Mouse (Mus musculus): Measurements from ENCODE around the gene Olfr493. TPM values are rescaled to one million over a fixed set of nuclear protein-coding genes. Genes with fewer than 3 reads are reported as not detected.

Gene Olfr493
- not detected for polyA plus RNA-seq (2017; shearing (Covaris generic))

DNA sequence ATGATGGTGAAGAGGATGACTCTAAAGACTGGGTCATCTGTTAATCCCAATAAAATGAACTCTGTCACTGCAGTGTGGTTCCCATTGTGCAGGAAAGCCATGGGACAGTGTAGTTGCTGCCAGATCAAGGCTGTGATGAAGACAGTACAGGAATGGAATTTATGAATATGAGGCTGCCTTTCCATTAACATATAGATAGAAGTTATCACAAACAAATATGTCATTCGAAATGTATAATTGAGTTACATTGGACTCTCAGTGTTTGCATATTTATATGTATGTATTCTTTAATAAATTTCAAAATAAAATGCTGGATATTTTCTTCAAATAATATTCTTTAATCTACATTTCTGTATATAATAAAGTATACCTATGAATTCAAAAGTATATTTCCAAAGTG lies at the start of gene Olfr493:
Gene Olfr493 (minus strand): TSS at position 101 of the 400 bp plus-strand sequence.

DNA sequence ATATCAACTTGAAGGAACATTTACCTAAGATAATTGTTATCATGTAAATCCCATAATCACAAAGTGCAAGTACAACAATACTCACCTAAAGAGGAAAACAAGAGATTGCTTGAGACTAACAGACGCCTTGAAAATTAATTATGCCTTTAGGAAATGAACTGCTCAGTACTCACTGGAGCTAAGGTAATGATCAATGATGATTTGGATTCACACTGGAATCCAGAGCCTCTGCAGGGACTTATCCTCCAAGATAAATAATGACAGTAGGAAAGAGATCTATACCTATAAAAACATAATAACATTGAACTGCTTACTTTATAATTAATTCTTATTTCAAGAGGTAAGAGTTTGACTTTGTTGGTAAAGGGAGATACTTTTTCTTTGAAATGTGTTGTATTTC lies 46.1 kb upstream of the Olfr493 start, which contains the start of gene Olfr495:
Gene Olfr495 (plus strand): TSS at position 301 of the 400 bp plus-strand sequence.

GRCm38 (mm10) chr7:108365035-108365434 lies 18.3 kb upstream of the Olfr493 start, which contains the start of gene Olfr494:
Gene Olfr494, plus strand, starts transcription at chr7:108365335.

GRCm38 (mm10) chr7:108323574-108323973 lies 23.2 kb downstream of the Olfr493 start, which contains the start of gene Olfr492:
Gene Olfr492, minus strand, starts transcription at chr7:108323674.

DNA sequence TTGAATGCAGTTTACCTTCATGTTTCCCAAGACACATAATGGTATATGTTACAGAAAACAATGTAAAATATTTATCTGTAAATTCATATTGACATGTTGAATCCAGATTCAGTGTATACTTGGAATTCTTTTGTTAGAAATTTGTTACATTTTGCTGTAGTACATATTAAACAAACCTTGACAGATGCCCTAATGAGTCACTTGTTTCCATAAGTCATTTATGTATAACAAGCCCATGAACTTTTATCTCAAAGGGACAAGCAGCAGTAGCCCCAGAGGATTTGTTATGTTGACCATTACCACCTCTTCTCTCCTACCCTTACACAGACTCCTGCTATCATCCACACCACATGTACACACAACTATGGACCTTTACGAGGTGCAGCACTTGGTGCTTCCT lies 33.6 kb downstream of the Olfr493 start, which contains the start of gene Olfr491:
Gene Olfr491 (plus strand): TSS at position 301 of the 400 bp plus-strand sequence.

Other genes with a start within 250 kb of the Olfr493 start
- 0.16 TPM for gene Olfr482, start 249.4 kb downstream of the Olfr493 start, polyA plus RNA-seq (2017; shearing (Covaris generic))
- gene Olfr483, start 246.1 kb downstream of the Olfr493 start, polyA plus RNA-seq (2017; shearing (Covaris generic)): not detected
- gene Olfr484, start 219.5 kb downstream of the Olfr493 start, polyA plus RNA-seq (2017; shearing (Covaris generic)): not detected
- not detected for gene Olfr485, start 187.1 kb downstream of the Olfr493 start, polyA plus RNA-seq (2017; shearing (Covaris generic))
- not detected for gene Olfr486, start 174.2 kb downstream of the Olfr493 start, polyA plus RNA-seq (2017; shearing (Covaris generic))
- not detected for gene Olfr487, start 132.3 kb downstream of the Olfr493 start, polyA plus RNA-seq (2017; shearing (Covaris generic))
- not detected for gene Olfr488, start 88.6 kb downstream of the Olfr493 start, polyA plus RNA-seq (2017; shearing (Covaris generic))
- not detected for gene Olfr490, start 58.0 kb downstream of the Olfr493 start, polyA plus RNA-seq (2017; shearing (Covaris generic))
- gene Olfr491, start 33.5 kb downstream of the Olfr493 start, polyA plus RNA-seq (2017; shearing (Covaris generic)): not detected
- not detected for gene Olfr492, start 23.3 kb downstream of the Olfr493 start, polyA plus RNA-seq (2017; shearing (Covaris generic))
- not detected for gene Olfr494, start 18.4 kb upstream of the Olfr493 start, polyA plus RNA-seq (2017; shearing (Covaris generic))
- gene Olfr495, start 46.2 kb upstream of the Olfr493 start, polyA plus RNA-seq (2017; shearing (Covaris generic)): not detected
- not detected for gene Olfr497, start 73.4 kb upstream of the Olfr493 start, polyA plus RNA-seq (2017; shearing (Covaris generic))
- not detected for gene Olfr498, start 118.3 kb upstream of the Olfr493 start, polyA plus RNA-seq (2017; shearing (Covaris generic))
- not detected for gene Olfr502, start 178.1 kb upstream of the Olfr493 start, polyA plus RNA-seq (2017; shearing (Covaris generic))
- gene Olfr503, start 197.5 kb upstream of the Olfr493 start, polyA plus RNA-seq (2017; shearing (Covaris generic)): not detected
- not detected for gene Olfr504, start 218.8 kb upstream of the Olfr493 start, polyA plus RNA-seq (2017; shearing (Covaris generic))